Mouse (Mus musculus) lung, adult 18-20 months (tissue): ENCODE results near the gene Ednrb.

Source experiments
- DNase-seq, 2 experiments: peaks; one replicate each; pipeline ENCODE4 v3.0.0; 2022; ENCODE audit warnings: mixed read lengths in 2 of 2

The Ednrb gene

DNA sequence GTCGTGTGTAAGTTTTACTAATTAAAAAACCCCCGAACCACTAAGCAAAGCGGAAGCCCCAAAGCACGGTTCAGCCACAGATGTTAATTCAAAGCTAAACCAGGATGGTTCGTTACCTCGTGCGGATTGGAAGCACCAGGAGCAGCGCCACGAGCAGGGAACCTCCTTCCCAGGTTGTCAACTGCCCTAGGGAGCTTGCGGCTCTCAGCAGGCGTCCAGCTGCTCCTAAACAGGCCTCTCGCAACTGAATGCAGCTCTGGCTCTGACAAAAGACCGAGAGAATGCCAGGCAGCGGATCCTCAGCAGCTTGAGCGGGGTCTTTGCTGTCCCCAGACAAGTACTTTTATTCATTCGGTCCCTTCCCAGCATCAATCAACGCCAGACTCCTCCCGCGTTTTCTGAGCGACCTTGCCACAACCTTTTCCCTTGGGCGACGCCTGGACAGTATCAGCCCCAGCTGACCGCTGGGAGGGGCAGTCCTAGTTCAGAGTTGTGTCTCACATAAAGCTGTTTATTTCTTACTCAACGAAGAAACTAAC is at the start of gene Ednrb:
TSS of gene Ednrb (minus strand) at position 392 of the 539 bp plus-strand sequence.
- peak; percentile 9 to 25 for DNase-seq

DNA sequence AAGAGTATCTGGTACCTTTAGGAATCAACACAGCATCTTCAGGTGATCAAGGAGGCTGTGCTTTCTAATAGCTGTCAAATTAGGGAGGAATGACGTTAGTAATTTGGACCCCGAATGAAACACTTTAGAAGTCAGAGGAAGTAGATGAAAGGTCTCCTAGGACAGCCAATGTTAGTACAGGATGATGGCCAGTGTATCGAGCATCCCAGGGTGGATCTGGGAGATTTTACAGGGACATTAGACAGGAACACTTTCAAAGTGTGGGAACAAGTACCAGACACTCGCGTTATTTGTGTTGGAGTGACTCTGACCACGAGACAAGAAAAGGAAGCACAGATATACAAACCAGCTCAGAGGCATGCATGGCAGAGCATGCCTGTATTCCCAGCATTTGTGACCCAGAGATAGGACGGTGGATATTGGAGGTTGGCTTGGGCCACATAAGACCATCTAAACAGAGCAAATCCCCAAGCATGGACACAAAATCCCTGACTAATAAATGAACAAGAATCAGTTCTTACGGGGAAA is 48.3 kb upstream of the Ednrb start:
- no peak for DNase-seq

DNA sequence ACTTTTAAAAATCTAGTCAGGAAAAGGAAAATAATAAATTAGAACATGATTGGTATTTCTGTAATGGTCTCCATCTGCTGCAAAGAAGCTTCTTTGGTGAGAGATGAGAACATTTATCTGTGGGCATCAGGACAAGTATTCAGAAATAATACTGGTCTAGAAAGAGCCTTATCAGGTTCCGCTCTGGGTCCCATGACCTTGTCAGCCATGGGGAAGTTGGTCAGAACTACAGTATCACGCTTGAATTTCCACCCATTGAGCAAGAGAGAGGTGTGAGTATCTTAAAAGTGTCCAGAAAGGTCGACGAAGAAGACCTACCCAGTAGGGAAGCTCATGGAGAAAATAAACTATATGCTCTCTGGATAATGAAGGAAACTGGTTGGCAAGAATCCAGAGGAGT is 46.6 kb upstream of the Ednrb start:
- DNase-seq, result no peak

DNA sequence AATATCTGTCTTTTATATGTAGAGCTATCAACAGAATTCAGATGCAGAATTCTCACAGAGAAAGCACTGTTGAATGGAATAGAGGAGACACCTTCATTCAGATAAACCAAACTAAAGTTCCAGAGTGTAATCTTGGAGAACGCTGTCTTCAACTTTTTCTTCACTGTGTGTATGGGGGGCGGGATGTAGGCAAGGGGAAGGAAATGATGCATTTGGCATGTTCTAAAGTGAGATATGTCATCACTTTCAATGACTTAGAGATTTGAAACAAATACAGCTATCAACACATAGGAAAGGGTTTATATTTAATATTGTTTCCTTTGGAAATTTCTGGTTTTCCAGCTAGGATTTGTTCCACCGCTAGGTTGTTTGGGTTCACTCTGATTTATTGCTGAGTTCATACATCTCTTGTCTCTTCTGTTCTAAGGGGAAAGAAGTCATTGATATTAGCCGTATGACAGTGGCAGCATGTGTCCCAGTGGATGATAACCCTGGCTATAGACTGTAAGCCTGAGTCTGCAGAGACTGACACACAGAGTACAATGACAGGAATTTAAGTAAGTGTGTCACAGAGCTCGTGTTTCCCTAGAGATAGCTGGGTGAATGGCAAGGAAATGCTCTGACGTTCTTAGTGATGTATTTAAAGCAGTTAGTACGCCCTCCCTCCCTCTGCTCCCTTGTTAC is 40.8 kb upstream of the Ednrb start:
- DNase-seq, result no peak

DNA sequence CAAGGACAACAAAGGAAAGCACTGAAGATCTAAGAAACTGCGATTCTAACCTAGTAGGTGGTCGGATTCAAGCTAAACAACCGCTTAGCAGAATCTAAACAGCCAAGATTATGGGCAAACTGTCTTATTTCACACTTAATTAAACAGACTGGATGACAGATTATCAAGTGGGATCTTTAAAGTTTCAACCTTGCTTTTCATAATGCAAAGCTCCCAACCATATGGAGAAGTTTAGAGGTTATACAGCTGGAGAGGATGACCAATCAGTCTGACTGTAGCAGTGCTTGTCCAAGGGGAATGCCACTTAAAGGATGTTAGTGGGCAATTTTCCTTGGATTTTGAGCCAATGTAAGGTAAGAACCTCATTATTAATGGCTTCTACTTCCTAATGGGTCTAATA is 38.7 kb upstream of the Ednrb start:
- DNase-seq, result no peak

DNA sequence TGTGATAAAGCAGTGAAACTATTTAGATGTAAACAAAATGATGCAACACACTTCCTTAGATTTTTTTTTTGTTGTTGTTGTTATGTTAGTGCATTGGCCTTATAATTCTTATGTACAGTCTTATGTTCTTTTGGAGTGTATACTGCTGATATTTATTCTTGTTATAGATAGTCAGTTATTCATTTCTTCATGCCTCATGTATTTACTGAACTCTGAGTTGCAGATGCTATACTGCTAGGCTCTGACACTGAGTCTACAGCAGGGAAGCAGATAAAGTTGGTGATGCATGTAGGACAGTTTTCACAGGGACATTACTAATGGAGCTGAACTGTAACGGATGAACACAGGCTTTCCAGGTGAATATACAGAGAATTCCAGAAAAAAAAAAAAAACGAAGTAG is 32.9 kb upstream of the Ednrb start:
- no peak for DNase-seq

DNA sequence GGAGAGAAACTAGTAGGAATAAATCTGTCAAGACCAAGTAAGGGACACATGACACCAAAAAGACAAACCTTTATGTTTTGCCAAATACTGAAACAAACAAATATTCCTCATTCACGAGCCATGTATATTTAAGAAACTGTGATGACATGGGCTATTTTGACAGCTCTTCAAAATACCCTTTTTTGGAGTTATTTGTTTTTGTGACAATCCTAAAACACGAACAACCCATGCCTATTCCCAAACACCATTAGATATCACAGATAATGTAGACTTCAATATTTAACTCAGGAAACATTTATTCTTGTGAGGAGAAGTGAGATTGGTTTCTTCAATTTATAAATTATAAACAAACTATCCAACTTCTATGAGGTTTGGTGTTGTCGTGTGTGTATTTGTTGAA is 32.4 kb upstream of the Ednrb start:
- DNase-seq, result no peak

DNA sequence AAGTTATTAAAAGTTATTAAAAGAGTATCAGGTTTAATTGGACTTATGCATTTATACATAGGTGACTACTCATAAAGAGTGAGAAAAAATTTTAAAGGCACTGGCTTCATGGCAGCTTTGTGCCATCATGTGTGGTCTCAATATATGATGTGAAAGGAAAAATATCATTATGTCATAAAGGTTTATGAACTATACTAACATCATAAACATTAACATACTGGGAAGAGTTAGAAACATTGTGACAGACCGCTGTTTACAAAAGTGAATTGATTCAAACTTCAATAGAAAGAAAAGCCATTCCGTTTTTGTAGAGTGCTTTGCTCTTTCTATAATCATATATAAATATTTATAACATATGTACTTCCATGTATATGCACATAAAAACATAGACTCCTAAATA is 22.4 kb upstream of the Ednrb start:
- no peak for DNase-seq

DNA sequence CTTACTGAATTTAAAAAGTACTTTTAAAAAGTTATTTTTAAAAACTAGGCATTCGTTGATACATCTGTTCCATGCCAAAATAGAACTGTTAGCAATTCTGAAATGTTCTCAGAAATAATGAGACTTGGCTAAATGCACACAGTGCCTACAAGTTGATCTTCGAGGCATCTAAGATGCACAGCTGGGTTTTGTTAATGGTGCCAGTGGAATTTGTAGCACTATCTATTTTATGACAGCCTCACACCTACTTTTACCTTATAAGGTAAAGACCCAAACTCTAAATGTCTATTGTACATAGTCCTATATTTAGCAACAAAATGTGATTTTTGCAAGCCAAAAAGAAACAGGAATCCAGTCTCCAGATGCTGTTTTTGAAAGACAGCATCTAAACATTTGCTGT is 21.0 kb upstream of the Ednrb start:
- DNase-seq, result no peak

DNA sequence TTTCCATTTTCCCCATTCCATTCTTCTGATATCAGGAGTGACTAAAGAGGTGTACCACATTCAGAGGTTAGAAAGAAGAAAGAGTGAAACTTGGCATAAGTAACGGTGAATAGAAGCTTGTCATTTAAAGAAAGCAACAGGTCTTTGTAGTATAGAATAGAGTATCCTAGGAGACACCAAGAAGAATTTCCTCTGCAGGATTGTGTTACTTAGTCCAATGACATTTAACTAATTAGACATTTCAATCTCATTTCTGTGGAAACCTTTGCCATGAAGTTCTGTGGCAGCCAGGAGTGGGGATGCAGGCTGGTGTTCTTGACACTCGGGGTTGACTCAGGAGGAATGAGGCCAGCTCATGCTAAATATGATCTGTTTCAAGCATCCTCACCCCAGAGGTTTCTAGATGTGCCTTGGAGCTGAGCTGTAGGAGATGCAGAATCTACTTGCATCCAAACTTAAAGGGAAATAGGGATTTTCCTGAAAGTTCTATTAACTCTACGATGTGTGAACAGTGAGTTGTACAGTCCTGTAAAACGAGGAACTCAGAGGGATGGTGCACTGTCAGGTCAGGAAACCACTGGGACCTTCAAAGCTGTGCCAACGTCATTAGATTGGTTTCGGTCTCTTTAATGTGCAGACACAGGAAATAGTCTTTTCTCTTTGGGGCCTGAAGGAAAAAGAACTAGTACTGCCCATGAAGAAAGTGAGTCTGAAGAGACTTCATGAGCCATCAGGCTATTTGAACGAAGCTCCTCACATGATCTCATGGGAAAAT is 6.1 kb upstream of the Ednrb start:
- DNase-seq, result no peak

DNA sequence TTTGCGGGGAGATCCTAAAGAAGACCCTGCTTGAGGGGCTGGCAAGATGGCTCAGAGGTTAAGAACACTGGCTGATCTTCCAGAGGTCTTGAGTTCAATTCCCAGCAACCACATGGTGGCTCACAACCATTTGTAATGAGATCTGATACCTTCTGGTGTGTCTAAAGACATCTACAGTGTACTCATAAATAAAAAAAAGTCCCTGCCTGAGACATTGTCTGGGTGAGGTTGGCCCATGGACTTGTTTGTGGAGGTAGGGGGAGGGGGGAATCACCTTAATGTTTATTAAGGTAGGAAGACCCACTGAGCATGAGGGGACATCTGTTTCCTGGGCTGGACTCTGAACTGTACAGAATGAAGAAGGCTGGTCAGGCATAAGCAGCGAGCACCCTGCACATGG is 1.5 kb upstream of the Ednrb start:
- no peak for DNase-seq

DNA sequence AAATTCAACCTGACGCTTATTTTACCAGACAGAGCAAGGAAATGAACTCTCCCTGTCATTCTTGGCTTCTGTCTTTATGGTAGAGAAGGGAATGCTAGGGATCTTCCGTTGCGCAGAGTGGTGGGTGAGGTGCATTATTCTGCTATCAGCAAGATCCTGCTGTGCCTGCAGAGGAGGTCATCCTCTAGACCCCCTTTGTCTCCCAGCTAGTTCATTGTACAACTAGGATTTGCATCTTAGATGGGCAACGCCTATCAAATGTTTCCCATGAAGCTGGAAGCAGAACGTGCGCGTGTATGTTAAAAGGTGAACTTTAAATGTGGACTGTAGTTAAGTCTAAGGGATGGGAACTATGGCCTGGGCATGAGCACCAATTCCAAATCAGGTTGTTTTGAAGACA is 742 bp upstream of the Ednrb start:
- DNase-seq, result no peak

DNA sequence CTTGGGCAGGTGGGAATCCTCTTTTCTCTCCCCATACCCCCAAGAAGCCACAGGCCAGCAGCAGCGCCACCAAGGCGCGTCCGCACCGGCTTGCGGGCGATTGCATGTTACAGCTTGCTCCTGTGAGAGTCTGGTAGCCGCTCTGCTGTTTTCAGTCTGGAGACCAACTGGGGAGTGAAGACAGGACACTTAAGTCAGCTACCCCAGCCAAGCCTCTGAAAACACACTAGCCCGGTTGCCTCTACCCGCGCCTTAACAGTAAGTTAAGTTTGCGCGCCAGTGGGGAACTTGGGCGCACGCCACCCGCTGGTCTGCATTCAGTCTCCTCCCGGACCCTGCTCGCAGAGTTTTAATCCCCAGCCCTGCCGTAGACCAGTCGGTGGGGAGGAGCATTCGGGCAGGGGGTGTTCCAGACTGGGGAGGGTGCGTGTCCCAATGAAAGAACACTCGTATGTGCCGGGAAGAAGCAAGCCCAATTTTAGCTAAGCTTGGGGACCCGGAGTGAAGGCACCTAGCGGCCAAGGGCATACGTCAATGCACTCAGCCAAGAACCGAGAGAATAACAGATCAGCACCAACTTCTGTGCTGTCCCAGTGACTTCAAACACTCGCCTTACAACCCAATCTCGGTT is 716 bp downstream of the Ednrb start:
- peak; percentile 17 to 29 for DNase-seq

DNA sequence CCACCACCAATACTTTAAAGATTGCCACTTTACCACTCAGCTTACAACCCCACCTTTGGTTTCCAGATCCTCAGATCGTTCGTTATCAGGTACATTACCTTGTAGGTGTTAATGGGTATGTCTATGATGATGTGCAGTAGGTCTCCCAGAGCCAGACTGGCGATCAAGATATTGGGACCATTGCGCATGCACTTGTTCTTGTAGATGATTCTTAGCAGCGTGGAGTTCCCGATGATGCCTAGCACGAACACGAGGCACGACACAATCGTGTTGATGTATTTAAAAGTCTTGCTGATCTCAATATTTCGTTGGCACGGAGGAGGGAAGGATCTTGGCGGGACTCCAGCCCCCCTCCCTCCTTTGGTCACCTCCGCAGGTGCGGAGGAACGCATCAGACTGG is 1.3 kb downstream of the Ednrb start:
- DNase-seq, result no peak

DNA sequence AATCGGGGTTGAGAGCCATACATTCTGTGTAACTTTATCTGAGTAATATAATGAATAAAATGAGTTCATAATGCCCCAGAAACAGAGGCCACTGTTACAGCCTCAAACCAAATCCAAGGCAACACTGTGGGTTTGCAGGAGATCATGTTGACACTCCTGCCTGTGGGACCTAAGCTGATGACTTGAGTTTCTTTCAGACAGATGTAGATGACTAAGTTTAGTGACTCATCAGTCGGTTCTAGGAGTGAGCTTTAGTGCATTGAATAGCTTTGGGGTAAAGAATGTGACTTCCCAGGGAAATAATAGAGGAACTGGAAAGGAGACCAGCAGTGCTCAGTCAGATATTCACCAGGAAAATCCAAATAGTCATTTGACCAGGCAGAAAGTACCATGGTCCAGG is 3.8 kb downstream of the Ednrb start:
- no peak for DNase-seq

DNA sequence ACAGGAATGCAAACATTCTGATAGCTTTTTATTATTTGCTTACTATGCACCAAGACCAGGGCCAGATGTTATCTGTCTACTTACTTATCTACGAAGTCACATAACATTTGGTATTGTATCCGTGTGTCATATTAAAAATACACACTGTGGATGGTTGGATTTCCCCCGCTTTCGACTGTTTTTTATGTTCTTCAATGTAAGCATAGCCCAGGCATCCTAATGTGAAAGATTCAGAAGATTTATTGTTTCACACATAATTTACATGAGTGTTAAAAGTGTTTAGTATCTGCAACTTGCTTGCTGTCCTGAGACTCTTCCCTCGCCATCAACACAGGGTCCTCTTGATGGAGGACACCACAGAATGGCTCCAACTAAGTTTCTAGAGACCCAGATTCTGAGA is 5.3 kb downstream of the Ednrb start:
- no peak for DNase-seq

DNA sequence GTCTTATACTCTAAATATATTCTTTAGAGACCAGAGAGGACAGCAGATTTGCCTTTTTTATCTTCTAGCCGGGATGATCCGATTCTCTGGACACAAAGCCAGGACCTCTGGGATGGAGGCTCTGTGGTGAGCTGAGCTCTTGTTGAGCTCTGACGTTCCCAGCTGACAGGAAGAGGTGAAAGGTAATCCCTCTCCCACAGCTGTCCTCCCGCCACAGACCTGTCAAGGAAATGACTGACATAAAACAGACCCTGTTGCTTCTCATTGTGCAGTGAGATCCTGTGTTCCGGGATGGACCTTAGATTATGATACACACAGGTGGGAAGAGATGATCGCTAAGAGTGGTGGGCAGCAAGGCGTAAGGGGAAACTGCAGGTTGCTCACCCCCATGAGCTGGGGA is 9.6 kb downstream of the Ednrb start:
- no peak for DNase-seq

DNA sequence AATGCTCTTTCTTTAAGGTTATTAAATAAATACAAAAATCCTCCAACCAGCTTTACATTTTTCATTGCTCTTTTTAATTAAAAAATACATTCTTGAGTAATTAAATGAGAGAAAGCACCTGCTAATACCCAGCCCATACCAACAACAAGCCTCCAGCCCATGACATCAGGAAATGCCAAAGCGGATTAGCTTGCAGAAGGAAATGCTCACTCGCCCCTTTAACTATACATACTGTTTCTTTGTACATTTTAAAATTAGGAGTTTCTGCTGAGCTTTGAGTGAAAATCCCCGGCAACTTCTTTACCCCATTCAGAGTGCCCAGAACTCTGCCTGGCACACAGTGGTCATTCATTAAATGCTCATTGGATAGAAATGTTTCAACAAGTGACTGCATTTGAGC is 10.1 kb downstream of the Ednrb start:
- no peak for DNase-seq

DNA sequence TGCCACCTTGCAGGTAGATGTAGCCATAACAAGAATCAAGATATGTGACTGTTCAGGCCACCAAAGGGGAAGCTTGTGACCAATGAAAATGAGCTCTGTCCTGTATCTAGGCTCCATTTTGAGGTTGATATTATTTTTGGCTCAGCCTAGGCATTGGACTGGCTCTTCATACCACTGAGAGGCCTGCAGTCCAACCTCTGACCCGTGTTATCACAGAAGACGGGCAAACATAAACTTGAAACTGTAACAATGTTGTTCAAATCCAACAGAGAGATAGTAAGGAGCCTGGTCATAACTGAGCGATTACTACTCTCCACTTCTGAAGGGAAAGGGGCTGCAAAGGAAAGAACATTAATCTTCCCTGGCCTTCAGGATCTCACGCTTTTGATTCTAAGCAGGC is 11.7 kb downstream of the Ednrb start:
- no peak for DNase-seq

DNA sequence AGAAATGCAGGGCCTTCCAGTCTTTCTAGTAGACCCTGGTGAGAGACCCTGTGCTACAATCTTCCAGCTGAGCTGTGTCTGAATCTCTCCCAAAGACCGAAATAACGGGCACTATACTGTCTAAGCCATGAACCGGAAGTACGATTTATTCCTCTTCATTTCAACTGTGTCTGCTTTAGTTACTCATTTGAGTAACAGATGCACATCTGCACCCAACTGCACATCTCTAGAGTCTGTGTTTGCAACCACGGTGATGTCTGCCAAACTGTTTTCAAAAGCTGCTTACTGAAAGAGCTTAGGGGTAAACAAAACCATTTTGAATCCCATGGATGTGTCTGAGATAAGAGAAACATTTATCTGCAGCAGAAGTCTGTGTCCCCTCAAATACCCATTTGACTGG is 13.2 kb downstream of the Ednrb start:
- DNase-seq, result no peak

DNA sequence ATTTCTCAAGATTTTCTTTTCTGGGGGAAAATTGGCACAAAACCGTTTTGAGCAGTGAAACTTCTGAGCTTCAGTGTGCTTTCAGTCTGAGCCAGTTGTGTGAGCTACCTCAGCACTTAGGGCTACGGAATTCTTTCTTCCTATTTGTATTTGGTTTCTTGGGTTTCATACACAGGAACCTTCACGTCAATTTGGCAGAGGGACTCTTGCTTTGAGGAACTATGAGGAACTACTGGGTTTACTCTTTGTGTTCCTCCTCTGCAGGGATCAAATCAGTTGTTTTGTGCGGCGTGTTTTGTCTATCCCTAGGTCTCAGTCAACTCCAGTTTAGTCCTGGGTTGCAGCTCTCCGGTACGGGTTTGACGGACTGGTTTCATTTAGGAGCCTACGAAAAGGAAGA is 17.9 kb downstream of the Ednrb start:
- no peak for DNase-seq

DNA sequence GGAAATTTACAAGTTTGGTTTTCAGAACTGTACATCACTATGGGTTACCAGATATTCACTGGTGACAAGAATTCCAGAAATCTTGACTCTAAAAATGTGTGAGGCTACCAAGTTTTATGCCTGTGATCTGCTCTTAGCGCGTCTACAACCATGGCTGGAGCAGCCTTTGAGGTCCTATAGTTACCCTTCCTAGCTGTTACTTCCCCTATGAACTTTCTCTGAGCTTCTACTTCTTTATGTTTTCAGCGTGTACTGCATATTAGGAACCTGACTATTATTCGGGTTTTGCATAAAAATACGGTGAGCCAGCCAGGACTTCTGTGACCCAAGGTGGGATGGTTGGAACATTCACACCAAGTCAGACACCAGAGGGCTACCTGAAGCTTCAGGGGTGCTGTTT is 18.3 kb downstream of the Ednrb start:
- no peak for DNase-seq

DNA sequence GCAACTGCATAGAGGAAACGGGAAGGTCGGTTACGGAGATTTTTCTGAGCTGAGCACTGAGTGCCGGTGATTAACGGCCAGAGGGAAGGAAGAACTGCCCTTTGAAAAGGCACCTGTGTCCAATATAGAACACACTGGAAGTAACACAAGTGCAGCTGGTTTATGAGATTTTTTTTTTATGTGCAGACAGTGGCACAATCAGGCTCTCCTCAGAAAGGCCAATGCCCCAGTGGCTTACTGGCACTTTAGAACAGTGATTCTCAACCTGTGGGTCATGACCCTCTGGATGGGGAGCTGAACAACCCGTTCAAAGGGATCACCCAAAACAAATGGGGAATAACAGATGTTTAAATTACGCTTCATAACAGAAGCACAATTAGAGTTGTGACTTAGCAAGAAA is 20.7 kb downstream of the Ednrb start:
- DNase-seq, result no peak

DNA sequence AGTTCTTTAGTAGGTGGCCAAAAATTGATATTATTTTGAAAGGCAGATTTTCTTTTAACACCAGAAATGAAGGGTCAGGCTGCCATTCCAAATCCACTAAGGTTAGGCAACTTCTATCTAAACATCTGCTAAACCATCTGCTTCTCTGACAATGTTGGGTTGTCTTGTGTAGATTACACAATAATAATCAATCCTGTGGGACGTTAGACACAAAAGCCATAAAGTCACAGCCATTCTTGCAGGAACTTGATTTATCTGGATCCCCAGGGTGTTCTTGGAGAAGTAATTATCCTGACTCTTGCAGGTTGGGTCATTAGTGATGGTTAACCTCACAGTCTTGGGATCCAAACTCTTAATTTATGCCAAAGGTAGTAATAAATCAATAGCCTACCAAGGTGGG is 21.6 kb downstream of the Ednrb start:
- DNase-seq, result no peak
